Mouse (Mus musculus): ENCODE results near the gene Flnb.

- TF ChIP-seq POLR2A (IDR thresholded peaks at IDR 0.05; ENCODE audit: control insufficient read depth, low read depth, low read length) (no peak), CTCF (IDR thresholded peaks at IDR 0.05; ENCODE audit: control insufficient read depth, insufficient read depth, insufficient replicate concordance, low read depth, low read length) (no peak)
Observed at GRCm38 (mm10) chr14:7873552-7873951, 55.8 kb downstream of the Flnb start.
